Mouse (Mus musculus) MEL (cell line): Measurements from ENCODE around the gene Ldb1. TPM values are rescaled to one million over a fixed set of nuclear protein-coding genes. Genes with fewer than 3 reads are reported as not detected.

Experiments
- DNase-seq: peaks from one replicate; pipeline ENCODE4 v3.0.0; 2011; ENCODE audit warnings: low read depth, low spot score
- H3K27ac ChIP-seq: 2 replicates; pipeline ENCODE4 v1.5.1; 2012; ENCODE audit warnings: low read depth, mild to moderate bottlenecking, control low read depth, low read length, moderate library complexity; ENCODE audit not compliant: control insufficient read depth
- H3K27me3 ChIP-seq, 2 experiments: fragments of 150-350 bp in 1 of 2; sonication (generic) in 1 of 2; 2 replicates each; pipeline ENCODE4 v1.6.1; 2012; ENCODE audit warnings: low read length in 2 of 2, mild to moderate bottlenecking in 2 of 2, improper control_type of control experiment in 1 of 2, moderate library complexity in 1 of 2; ENCODE audit not compliant: insufficient read depth in 2 of 2, control insufficient read depth in 1 of 2
- H3K36me3 ChIP-seq, 2 experiments: 2 replicates each; pipeline ENCODE4 v1.6.1; 2012 to 2014; ENCODE audit warnings: low read length in 2 of 2, improper control_type of control experiment in 1 of 2, inconsistent platforms in 1 of 2, mild to moderate bottlenecking in 1 of 2; ENCODE audit not compliant: insufficient read depth in 2 of 2, control insufficient read depth in 1 of 2
- H3K4me1 ChIP-seq, 2 experiments: fragments of 150-350 bp in 1 of 2; sonication (generic) in 1 of 2; 2 replicates each; pipeline ENCODE4 v1.6.1; 2012; ENCODE audit warnings: low read length in 2 of 2, improper control_type of control experiment in 1 of 2, mild to moderate bottlenecking in 1 of 2; ENCODE audit not compliant: insufficient read depth in 2 of 2, control insufficient read depth in 1 of 2
- H3K4me3 ChIP-seq, 2 experiments: fragments of 150-350 bp in 1 of 2; sonication (generic) in 1 of 2; 2 replicates each; pipeline ENCODE4 v1.5.1; 2012; ENCODE audit warnings: low read depth in 2 of 2, low read length in 2 of 2, mild to moderate bottlenecking in 2 of 2, moderate library complexity in 2 of 2, control low read depth in 1 of 2, improper control_type of control experiment in 1 of 2; ENCODE audit not compliant: control insufficient read depth in 1 of 2, insufficient read depth in 1 of 2
- H3K79me2 ChIP-seq: 2 replicates; pipeline ENCODE4 v1.6.1; 2012; ENCODE audit warnings: mild to moderate bottlenecking, low read length, moderate library complexity; ENCODE audit not compliant: control insufficient read depth, poor library complexity, insufficient read depth
- H3K9ac ChIP-seq: 2 replicates; pipeline ENCODE4 v1.6.1; 2012; ENCODE audit warnings: low read depth, mild to moderate bottlenecking, control low read depth, low read length, moderate library complexity; ENCODE audit not compliant: control insufficient read depth, poor library complexity, severe bottlenecking
- H3K9me3 ChIP-seq: fragments of 150-350 bp; sonication (generic); replicated peaks from 2 replicates; pipeline ENCODE4 v1.6.1; 2012; ENCODE audit warnings: mild to moderate bottlenecking, low read length, improper control_type of control experiment, moderate library complexity; ENCODE audit not compliant: insufficient read depth
- BHLHE40 ChIP-seq: IDR thresholded peaks from 2 replicates; pipeline ENCODE4 v1.6.1; 2012; ENCODE audit warnings: low read depth, mild to moderate bottlenecking, inconsistent platforms, low read length, improper control_type of control experiment, borderline replicate concordance
- CHD1 ChIP-seq: IDR thresholded peaks from 2 replicates; pipeline ENCODE4 v1.6.1; 2012; ENCODE audit warnings: low read depth, mild to moderate bottlenecking, inconsistent platforms, low read length, improper control_type of control experiment
- CTCF ChIP-seq, 3 experiments: IDR thresholded peaks in 2 of 3; conservative IDR thresholded peaks in 1 of 3; 2 replicates each; pipeline ENCODE4 v1.5.1; 2011 to 2012; ENCODE audit warnings: low read length in 3 of 3, low read depth in 2 of 3, mild to moderate bottlenecking in 2 of 3, improper control_type of control experiment in 1 of 3, inconsistent platforms in 1 of 3, mixed read lengths in 1 of 3, moderate library complexity in 1 of 3; ENCODE audit not compliant: control insufficient read depth in 1 of 3, insufficient read depth in 1 of 3, poor library complexity in 1 of 3, severe bottlenecking in 1 of 3
- E2F4 ChIP-seq: IDR thresholded peaks from 2 replicates; pipeline ENCODE4 v1.6.1; 2011; ENCODE audit warnings: low read depth, low read length, improper control_type of control experiment, borderline replicate concordance
- ELF1 ChIP-seq: IDR thresholded peaks from 2 replicates; pipeline ENCODE4 v1.6.1; 2014; ENCODE audit warnings: low read depth, mild to moderate bottlenecking, inconsistent platforms, low read length, improper control_type of control experiment, moderate library complexity
- EP300 ChIP-seq, 2 experiments: IDR thresholded peaks; 2 replicates each; pipeline ENCODE4 v1.6.1; 2011; ENCODE audit warnings: improper control_type of control experiment in 2 of 2, low read length in 2 of 2, low read depth in 1 of 2, mild to moderate bottlenecking in 1 of 2
- ETS1 ChIP-seq: IDR thresholded peaks from 2 replicates; pipeline ENCODE4 v1.6.1; 2012; ENCODE audit warnings: low read depth, mild to moderate bottlenecking, inconsistent platforms, low read length, improper control_type of control experiment, moderate library complexity
- GABPA ChIP-seq: IDR thresholded peaks from 2 replicates; pipeline ENCODE4 v1.6.1; 2012; ENCODE audit warnings: low read depth, mild to moderate bottlenecking, inconsistent platforms, low read length, improper control_type of control experiment, moderate library complexity
- HCFC1 ChIP-seq: IDR thresholded peaks from 2 replicates; pipeline ENCODE4 v1.6.1; 2012; ENCODE audit warnings: low read depth, mild to moderate bottlenecking, inconsistent platforms, low read length, improper control_type of control experiment, moderate library complexity
- KAT2A ChIP-seq: conservative IDR thresholded peaks from 2 replicates; pipeline ENCODE4 v1.6.1; 2012; ENCODE audit warnings: low read depth, low read length, improper control_type of control experiment, inconsistent platforms
- MAX ChIP-seq: IDR thresholded peaks from 2 replicates; pipeline ENCODE4 v1.6.1; 2011; ENCODE audit warnings: low read length, improper control_type of control experiment
- MAZ ChIP-seq: IDR thresholded peaks from 2 replicates; pipeline ENCODE4 v1.6.1; 2012; ENCODE audit warnings: low read depth, mild to moderate bottlenecking, inconsistent platforms, low read length, improper control_type of control experiment
- MEF2A ChIP-seq: IDR thresholded peaks from 2 replicates; pipeline ENCODE4 v1.6.1; 2014; ENCODE audit warnings: low read depth, mild to moderate bottlenecking, inconsistent platforms, low read length, improper control_type of control experiment; ENCODE audit not compliant: poor library complexity, insufficient replicate concordance, severe bottlenecking; ENCODE audit errors: extremely low read depth
- MXI1 ChIP-seq: IDR thresholded peaks from 2 replicates; pipeline ENCODE4 v1.6.1; 2011; ENCODE audit warnings: mild to moderate bottlenecking, low read depth, low read length, improper control_type of control experiment
- MYC ChIP-seq: IDR thresholded peaks from 2 replicates; pipeline ENCODE4 v1.6.1; 2011; ENCODE audit warnings: low read depth, mild to moderate bottlenecking, low read length, improper control_type of control experiment, moderate library complexity
- NELFE ChIP-seq: IDR thresholded peaks from 2 replicates; pipeline ENCODE4 v1.6.1; 2011; ENCODE audit warnings: low read depth, low read length, improper control_type of control experiment
- NRF1 ChIP-seq: IDR thresholded peaks from 2 replicates; pipeline ENCODE4 v1.6.1; 2014; ENCODE audit warnings: low read depth, mild to moderate bottlenecking, inconsistent platforms, low read length, improper control_type of control experiment, moderate library complexity; ENCODE audit not compliant: poor library complexity, insufficient read depth, severe bottlenecking
- POLR2A ChIP-seq, 2 experiments: IDR thresholded peaks; 2 replicates each; pipeline ENCODE4 v1.6.1; 2011 to 2012; ENCODE audit warnings: low read length in 2 of 2, mild to moderate bottlenecking in 2 of 2, control low read depth in 1 of 2, improper control_type of control experiment in 1 of 2, low read depth in 1 of 2, moderate library complexity in 1 of 2; ENCODE audit not compliant: control insufficient read depth in 1 of 2, insufficient read depth in 1 of 2, poor library complexity in 1 of 2
- SIN3A ChIP-seq: IDR thresholded peaks from 2 replicates; pipeline ENCODE4 v1.6.1; 2012; ENCODE audit warnings: low read length, improper control_type of control experiment, inconsistent platforms
- SMC3 ChIP-seq: IDR thresholded peaks from 2 replicates; pipeline ENCODE4 v1.6.1; 2011; ENCODE audit warnings: low read depth, low read length, improper control_type of control experiment
- TBP ChIP-seq: IDR thresholded peaks from 2 replicates; pipeline ENCODE4 v1.8.0; 2011; ENCODE audit warnings: low read depth, low read length, improper control_type of control experiment
- TCF12 ChIP-seq: IDR thresholded peaks from 2 replicates; pipeline ENCODE4 v1.6.1; 2014; ENCODE audit warnings: low read depth, mild to moderate bottlenecking, inconsistent platforms, low read length, improper control_type of control experiment, moderate library complexity
- USF1 ChIP-seq: IDR thresholded peaks from 2 replicates; pipeline ENCODE4 v1.6.1; 2014; ENCODE audit warnings: low read depth, mild to moderate bottlenecking, inconsistent platforms, low read length, improper control_type of control experiment, moderate library complexity
- USF2 ChIP-seq, 2 experiments: IDR thresholded peaks; 2 replicates each; pipeline ENCODE4 v1.6.1; 2011 to 2012; ENCODE audit warnings: improper control_type of control experiment in 2 of 2, low read length in 2 of 2, borderline replicate concordance in 1 of 2, inconsistent platforms in 1 of 2, low read depth in 1 of 2, mild to moderate bottlenecking in 1 of 2; ENCODE audit not compliant: insufficient read depth in 1 of 2
- ZKSCAN1 ChIP-seq: IDR thresholded peaks from 2 replicates; pipeline ENCODE4 v1.6.1; 2012; ENCODE audit warnings: low read depth, mild to moderate bottlenecking, inconsistent platforms, low read length, improper control_type of control experiment, moderate library complexity
- ZMIZ1 ChIP-seq: IDR thresholded peaks from 2 replicates; pipeline ENCODE4 v1.6.1; 2012; ENCODE audit warnings: low read depth, mild to moderate bottlenecking, inconsistent platforms, low read length, improper control_type of control experiment, moderate library complexity
- ZNF384 ChIP-seq: IDR thresholded peaks from 2 replicates; pipeline ENCODE4 v1.6.1; 2012; ENCODE audit warnings: low read depth, mild to moderate bottlenecking, inconsistent platforms, low read length, improper control_type of control experiment
- polyA plus RNA-seq, 2 experiments: library from polyadenylated mRNA; stranded (reverse) in 1 of 2; unstranded in 1 of 2; fragments of >175 nt in 1 of 2; fragments of >200 nt in 1 of 2; gene quantifications; 2 replicates each; pipeline versions ENCODE4 v1.2.1 to v1.2.4; 2012; ENCODE audit warnings: low replicate concordance in 2 of 2, low read depth in 1 of 2; ENCODE audit not compliant: insufficient read length in 2 of 2, insufficient read depth in 1 of 2, missing spikeins in 1 of 2
- total RNA-seq: library from RNA; depleted of rRNA; stranded (reverse); fragments of 300-350 nt; gene quantifications from 2 replicates; pipeline ENCODE4 v1.2.3, GENCODE M21; 2012

Gene Ldb1
- total and polyA plus RNA-seq, 3 experiments, result 357 to 842 (median 632) TPM

- peaks cover 0 to 9% of the 10 kb centered on the region in 2 experiments; a peak in 2 of 4 replicates for H3K36me3 ChIP-seq
- H3K4me3 ChIP-seq, result peak overlapping the region; percentile 71 to 86
- H3K27me3 ChIP-seq, result no peaks in the 10 kb centered on the region
- no peak overlapping the region for H3K27ac ChIP-seq
- TF ChIP-seq MAZ (no peak), USF1 (no peak), ZNF384 (peak; percentile 84)
- TF ChIP-seq, all 39 proteins: peak for 1
- Histone ChIP-seq H3K9me3 (no peaks in the 10 kb centered on the region), H3K79me2 (peaks cover 8% of the 10 kb centered on the region), H3K9ac (peak overlapping the region; percentile 62), H3K4me1 (peaks cover 0 to 11% of the 10 kb centered on the region in 2 experiments; a peak in 2 of 4 replicates)
- no peak for DNase-seq
Measured at GRCm38 (mm10) chr19:45998694-45999217, 46.3 kb downstream of the Ldb1 start.

- H3K9ac ChIP-seq, result peak within 1 kb of the TSS; percentile 94
- no peaks in the 10 kb centered on the region for H3K27me3 ChIP-seq
- peak within 1 kb of the TSS; percentile 81 for H3K27ac ChIP-seq
- peak; percentile 99 for DNase-seq
- peak within 1 kb of the TSS; percentile 71 to 86 for H3K4me3 ChIP-seq
- H3K9me3 ChIP-seq, result no peaks in the 10 kb centered on the region
- peaks cover 0 to 11% of the 10 kb centered on the region in 2 experiments; a peak in 2 of 4 replicates for H3K4me1 ChIP-seq
- peaks cover 5% of the 10 kb centered on the region; the same call in 1 of the 2 replicates for H3K79me2 ChIP-seq
- peaks cover 0 to 9% of the 10 kb centered on the region in 2 experiments; a peak in 2 of 4 replicates for H3K36me3 ChIP-seq
- no peak for TF ChIP-seq CTCF (IDR thresholded peaks at IDR 0.05 in 2 of 3, conservative IDR thresholded peaks at IDR 0.05 in 1 of 3; ENCODE audit: control insufficient read depth in 1 of 3, insufficient read depth in 1 of 3, low read depth in 2 of 3, low read length in 3 of 3, poor library complexity in 1 of 3, severe bottlenecking in 1 of 3)
- peak; percentile 25; the same call in 1 of the 2 replicates for TF ChIP-seq ETS1
- TF ChIP-seq NRF1, result no peak
- no peak for TF ChIP-seq MEF2A
- peak; percentile 92; the same call in 1 of the 2 replicates for TF ChIP-seq MAZ
- TF ChIP-seq BHLHE40, result no peak
- TF ChIP-seq SMC3, result no peak
- no peak for TF ChIP-seq USF2 (IDR thresholded peaks at IDR 0.05; ENCODE audit: borderline replicate concordance in 1 of 2, insufficient read depth in 1 of 2, low read depth in 1 of 2, low read length in 2 of 2)
- TF ChIP-seq POLR2A (IDR thresholded peaks at IDR 0.05; ENCODE audit: control insufficient read depth in 1 of 2, insufficient read depth in 1 of 2, low read depth in 1 of 2, low read length in 2 of 2, poor library complexity in 1 of 2), result peak; percentile 60 to 67; a peak in 3 of 4 replicates
- TF ChIP-seq KAT2A, result peak; percentile 90
- TF ChIP-seq NELFE, result peak; percentile 35; the same call in 1 of the 2 replicates
- no peak for TF ChIP-seq EP300 (IDR thresholded peaks at IDR 0.05; ENCODE audit: low read depth in 1 of 2, low read length in 2 of 2)
- TF ChIP-seq GABPA, result no peak
- no peak for TF ChIP-seq E2F4
- TF ChIP-seq MAX, result peak; percentile 50
- TF ChIP-seq MXI1, result peak; percentile 88
- TF ChIP-seq TCF12, result peak; percentile 55
- TF ChIP-seq TBP, result peak; percentile 45; the same call in 1 of the 2 replicates
- 0 out of 2 replicates have a peak, but pooled peaks have one; percentile 43 for TF ChIP-seq ZMIZ1
- TF ChIP-seq USF1, result peak; percentile 15; the same call in 1 of the 2 replicates
- TF ChIP-seq SIN3A, result peak; percentile 99
- no peak for TF ChIP-seq CHD1
- peak; percentile 87 for TF ChIP-seq MYC
- TF ChIP-seq ELF1, result peak; percentile 99
- no peak for TF ChIP-seq ZKSCAN1
- TF ChIP-seq HCFC1, result peak; percentile 97
Measured at GRCm38 (mm10) chr19:45997785-45998693, 47.0 kb downstream of the Ldb1 start, which contains the start of gene Armh3. Gene Armh3 (minus strand): TSS chr19:45998488.
